Mouse (Mus musculus) MEL (cell line): ENCODE data around the gene Myo10.

Experiments
- BHLHE40 ChIP-seq: IDR thresholded peaks from 2 replicates; pipeline ENCODE4 v1.6.1; 2012; ENCODE audit warnings: low read depth, mild to moderate bottlenecking, inconsistent platforms, low read length, improper control_type of control experiment, borderline replicate concordance
- E2F4 ChIP-seq: IDR thresholded peaks from 2 replicates; pipeline ENCODE4 v1.6.1; 2011; ENCODE audit warnings: low read depth, low read length, improper control_type of control experiment, borderline replicate concordance
- EP300 ChIP-seq, 2 experiments: IDR thresholded peaks; 2 replicates each; pipeline ENCODE4 v1.6.1; 2011; ENCODE audit warnings: improper control_type of control experiment in 2 of 2, low read length in 2 of 2, low read depth in 1 of 2, mild to moderate bottlenecking in 1 of 2
- GATA1 ChIP-seq: IDR thresholded peaks from 2 replicates; pipeline ENCODE4 v1.6.1; 2011; ENCODE audit warnings: low read depth, low read length, improper control_type of control experiment
- MYC ChIP-seq: IDR thresholded peaks from 2 replicates; pipeline ENCODE4 v1.6.1; 2011; ENCODE audit warnings: low read depth, mild to moderate bottlenecking, low read length, improper control_type of control experiment, moderate library complexity
- NELFE ChIP-seq: IDR thresholded peaks from 2 replicates; pipeline ENCODE4 v1.6.1; 2011; ENCODE audit warnings: low read depth, low read length, improper control_type of control experiment
- POLR2A ChIP-seq, 2 experiments: IDR thresholded peaks; 2 replicates each; pipeline ENCODE4 v1.6.1; 2011 to 2012; ENCODE audit warnings: low read length in 2 of 2, mild to moderate bottlenecking in 2 of 2, control low read depth in 1 of 2, improper control_type of control experiment in 1 of 2, low read depth in 1 of 2, moderate library complexity in 1 of 2; ENCODE audit not compliant: control insufficient read depth in 1 of 2, insufficient read depth in 1 of 2, poor library complexity in 1 of 2
- POLR2AphosphoS2 ChIP-seq: IDR thresholded peaks from 2 replicates; pipeline ENCODE4 v1.6.1; 2011; ENCODE audit warnings: low read length, improper control_type of control experiment
- POLR2AphosphoS5 ChIP-seq: IDR thresholded peaks from 2 replicates; pipeline ENCODE4 v1.6.1; 2012; ENCODE audit warnings: low read depth, borderline replicate concordance, mild to moderate bottlenecking, inconsistent platforms, low read length, moderate library complexity, mixed read lengths
- UBTF ChIP-seq: IDR thresholded peaks from 2 replicates; pipeline ENCODE4 v1.6.1; 2012; ENCODE audit warnings: low read depth, mild to moderate bottlenecking, inconsistent platforms, low read length, improper control_type of control experiment, moderate library complexity, borderline replicate concordance; ENCODE audit not compliant: insufficient read depth
- ZNF384 ChIP-seq: IDR thresholded peaks from 2 replicates; pipeline ENCODE4 v1.6.1; 2012; ENCODE audit warnings: low read depth, mild to moderate bottlenecking, inconsistent platforms, low read length, improper control_type of control experiment

DNA sequence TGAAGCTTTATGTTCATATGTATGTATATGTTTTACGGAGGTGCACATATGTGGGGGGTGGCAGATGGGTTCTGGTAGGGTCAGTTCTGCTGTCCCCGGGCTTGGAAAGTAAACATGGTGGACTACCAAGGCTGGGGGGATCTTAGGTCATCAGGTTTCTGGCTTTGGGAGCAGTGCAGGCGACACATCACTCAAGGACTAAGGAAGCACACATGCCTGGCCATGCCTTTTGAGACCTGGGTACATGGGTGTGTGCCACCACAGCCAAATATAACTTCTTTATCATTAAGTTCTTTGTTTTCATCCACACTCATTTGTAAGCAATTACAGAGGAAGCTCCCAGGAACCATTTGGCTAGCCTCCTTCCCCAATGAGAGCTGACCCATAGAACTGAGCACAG is 72.9 kb downstream of the Myo10 start:
- TF ChIP-seq BHLHE40 (no peak), POLR2AphosphoS2 (no peak), ZNF384 (no peak), MYC (no peak), POLR2A (IDR thresholded peaks at IDR 0.05; ENCODE audit: control insufficient read depth in 1 of 2, insufficient read depth in 1 of 2, low read depth in 1 of 2, low read length in 2 of 2, poor library complexity in 1 of 2) (no peak), GATA1 (no peak), NELFE (no peak), POLR2AphosphoS5 (no peak), EP300 (IDR thresholded peaks at IDR 0.05; ENCODE audit: low read depth in 1 of 2, low read length in 2 of 2) (no peak), E2F4 (no peak), UBTF (no peak)
